Mouse (Mus musculus): ENCODE data around the gene Myo5c. TPM values are rescaled to one million over a fixed set of nuclear protein-coding genes. Genes with fewer than 3 reads are reported as not detected.

The Myo5c gene
- total and polyA plus RNA-seq, 2 experiments from 2014 or later = 0.22 to 0.62 TPM

DNA sequence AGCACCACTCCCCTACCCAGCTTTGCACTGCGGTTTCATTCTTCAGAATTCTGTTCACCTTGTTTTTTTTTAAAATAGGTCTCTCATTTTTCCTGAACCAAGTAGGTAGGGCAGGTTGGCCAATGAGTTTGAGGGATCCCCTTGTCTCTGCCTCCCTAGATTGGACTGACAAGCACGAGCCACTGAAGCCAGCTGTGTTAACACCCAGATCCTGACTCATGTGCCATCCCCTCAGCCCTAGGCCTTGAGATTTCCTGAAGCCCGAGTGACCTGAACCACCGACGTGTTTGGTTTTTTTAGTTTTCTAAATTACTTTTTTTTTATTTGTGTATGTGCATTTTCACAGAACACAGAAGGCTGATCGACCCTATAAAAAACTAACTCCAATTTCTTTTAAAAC lies 85.0 kb downstream of the Myo5c start:
- Histone ChIP-seq H3K36me3 (ENCODE audit: insufficient read depth, low read length) (peaks cover under 1% of the 10 kb centered on the region; the same call in 1 of the 2 replicates), H3K27me3 (ENCODE audit: insufficient read depth, low read length) (no peaks in the 10 kb centered on the region), H3K27ac (ENCODE audit: low read depth, low read length) (no peak overlapping the region), H3K9ac (replicated peaks; ENCODE audit: low read length, poor library complexity, severe bottlenecking) (no peak overlapping the region), H3K4me2 (ENCODE audit: low read depth, low read length, poor library complexity, severe bottlenecking) (no peak overlapping the region), H3K9me3 (ENCODE audit: low read length) (no peaks in the 10 kb centered on the region), H3K4me3 (ENCODE audit: low read depth, low read length) (no peak overlapping the region), H3K4me1 (ENCODE audit: insufficient read depth, low read length) (peaks cover 9% of the 10 kb centered on the region)
- DNase-seq (ENCODE audit: low spot score) = no peak
- WGBS = 91% methylated on average over 6 of the region's 6 CpGs
- no peak for TF ChIP-seq CTCF (IDR thresholded peaks at IDR 0.05)
- ATAC-seq (ENCODE audit: low FRiP score) = no peak

DNA sequence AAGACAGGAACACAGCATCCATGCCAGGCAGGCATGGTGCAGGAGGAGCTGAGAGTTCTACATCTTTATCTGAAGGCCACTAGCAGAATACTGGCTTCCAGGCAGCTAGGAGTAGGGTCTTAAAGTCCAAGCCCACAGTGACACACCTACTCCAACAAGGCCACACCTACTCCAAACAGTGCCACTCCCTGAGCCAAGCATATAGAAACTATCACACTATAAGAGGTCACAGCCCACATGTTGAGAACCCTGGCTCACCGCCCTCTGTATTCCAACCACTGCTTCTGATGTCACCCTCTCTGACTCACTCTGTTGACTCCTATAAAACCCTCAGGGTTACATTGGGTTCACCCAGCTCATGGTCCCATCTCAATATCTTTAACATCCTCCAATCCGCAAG lies 86.4 kb downstream of the Myo5c start:
- no peak for ATAC-seq (ENCODE audit: low FRiP score)
- 98% methylated on average over 2 of the region's 2 CpGs for WGBS

GRCm38 (mm10) chr9:75319365-75319764 lies 87.5 kb downstream of the Myo5c start:
- no peak overlapping the region for H3K4me3 ChIP-seq (ENCODE audit: low read depth, low read length)
- H3K9ac ChIP-seq (replicated peaks; ENCODE audit: low read length, poor library complexity, severe bottlenecking) = no peak overlapping the region
- DNase-seq (ENCODE audit: low spot score) = peak; percentile 48
- ATAC-seq (ENCODE audit: low FRiP score) = no peak
- 78% methylated on average over 3 of the region's 3 CpGs for WGBS
- H3K27ac ChIP-seq (ENCODE audit: low read depth, low read length) = no peak overlapping the region
- TF ChIP-seq CTCF (IDR thresholded peaks at IDR 0.05) = peak; percentile 54
- H3K27me3 ChIP-seq (ENCODE audit: insufficient read depth, low read length) = no peaks in the 10 kb centered on the region
- H3K4me1 ChIP-seq (ENCODE audit: insufficient read depth, low read length) = peaks cover 9% of the 10 kb centered on the region
- H3K9me3 ChIP-seq (ENCODE audit: low read length) = no peaks in the 10 kb centered on the region
- H3K36me3 ChIP-seq (ENCODE audit: insufficient read depth, low read length) = peaks cover 3% of the 10 kb centered on the region; the same call in 1 of the 2 replicates
- H3K4me2 ChIP-seq (ENCODE audit: low read depth, low read length, poor library complexity, severe bottlenecking) = no peak overlapping the region

More for the DNA sequence above, 86.4 kb downstream of the Myo5c start:
- Histone ChIP-seq H3K27ac (ENCODE audit: low read depth, low read length) (no peak overlapping the region), H3K4me1 (ENCODE audit: insufficient read depth, low read length) (peaks cover 9% of the 10 kb centered on the region), H3K27me3 (ENCODE audit: insufficient read depth, low read length) (no peaks in the 10 kb centered on the region), H3K9ac (replicated peaks; ENCODE audit: low read length, poor library complexity, severe bottlenecking) (no peak overlapping the region), H3K4me2 (ENCODE audit: low read depth, low read length, poor library complexity, severe bottlenecking) (no peak overlapping the region), H3K9me3 (ENCODE audit: low read length) (no peaks in the 10 kb centered on the region), H3K4me3 (ENCODE audit: low read depth, low read length) (no peak overlapping the region), H3K36me3 (ENCODE audit: insufficient read depth, low read length) (peaks cover 3% of the 10 kb centered on the region; the same call in 1 of the 2 replicates)
- no peak for DNase-seq (ENCODE audit: low spot score)
- no peak for TF ChIP-seq CTCF (IDR thresholded peaks at IDR 0.05)

GRCm38 (mm10) chr9:75322099-75322885 lies 90.5 kb downstream of the Myo5c start:
- no peaks in the 10 kb centered on the region for H3K4me1 ChIP-seq (ENCODE audit: insufficient read depth, low read length)
- no peak for ATAC-seq (ENCODE audit: low FRiP score)
- no peak overlapping the region for H3K27ac ChIP-seq (ENCODE audit: low read depth, low read length)
- H3K27me3 ChIP-seq (ENCODE audit: insufficient read depth, low read length) = no peaks in the 10 kb centered on the region
- no peak overlapping the region for H3K9ac ChIP-seq (replicated peaks; ENCODE audit: low read length, poor library complexity, severe bottlenecking)
- H3K4me2 ChIP-seq (ENCODE audit: low read depth, low read length, poor library complexity, severe bottlenecking) = no peak overlapping the region
- H3K36me3 ChIP-seq (ENCODE audit: insufficient read depth, low read length) = peaks cover 13% of the 10 kb centered on the region
- H3K4me3 ChIP-seq (ENCODE audit: low read depth, low read length) = no peak overlapping the region
- 88% methylated on average over 13 of the region's 13 CpGs for WGBS
- TF ChIP-seq CTCF (IDR thresholded peaks at IDR 0.05) = no peak
- H3K9me3 ChIP-seq (ENCODE audit: low read length) = no peaks in the 10 kb centered on the region
- no peak for DNase-seq (ENCODE audit: low spot score)

DNA sequence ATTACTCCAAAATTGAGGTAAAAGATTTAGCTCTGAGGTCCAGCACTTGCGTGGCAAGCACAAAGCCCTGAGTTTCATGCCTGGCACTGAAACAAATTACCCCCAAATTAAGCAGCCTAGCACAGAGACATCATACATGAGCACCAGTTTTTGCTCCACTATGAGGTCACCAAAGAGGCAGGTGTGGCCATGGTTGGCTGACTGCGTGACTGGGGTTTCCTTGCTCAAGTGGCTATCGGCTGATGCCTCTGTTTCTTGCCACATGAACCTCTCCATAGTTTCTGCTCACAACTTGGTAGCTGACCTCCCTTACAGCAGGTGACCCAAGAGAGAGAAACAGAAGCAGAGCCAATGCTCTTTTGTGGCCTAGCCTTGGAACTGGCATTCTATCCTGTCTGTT lies 96.2 kb downstream of the Myo5c start:
- WGBS = 96% methylated on average over 3 of the region's 3 CpGs
- Histone ChIP-seq H3K27me3 (ENCODE audit: insufficient read depth, low read length) (no peaks in the 10 kb centered on the region), H3K4me3 (ENCODE audit: low read depth, low read length) (no peak overlapping the region), H3K27ac (ENCODE audit: low read depth, low read length) (no peak overlapping the region), H3K4me1 (ENCODE audit: insufficient read depth, low read length) (no peaks in the 10 kb centered on the region), H3K9ac (replicated peaks; ENCODE audit: low read length, poor library complexity, severe bottlenecking) (no peak overlapping the region), H3K9me3 (ENCODE audit: low read length) (no peaks in the 10 kb centered on the region), H3K36me3 (ENCODE audit: insufficient read depth, low read length) (peaks cover 25% of the 10 kb centered on the region), H3K4me2 (ENCODE audit: low read depth, low read length, poor library complexity, severe bottlenecking) (no peak overlapping the region)
- no peak for DNase-seq (ENCODE audit: low spot score)
- no peak for ATAC-seq (ENCODE audit: low FRiP score)
- TF ChIP-seq CTCF (IDR thresholded peaks at IDR 0.05) = no peak

DNA sequence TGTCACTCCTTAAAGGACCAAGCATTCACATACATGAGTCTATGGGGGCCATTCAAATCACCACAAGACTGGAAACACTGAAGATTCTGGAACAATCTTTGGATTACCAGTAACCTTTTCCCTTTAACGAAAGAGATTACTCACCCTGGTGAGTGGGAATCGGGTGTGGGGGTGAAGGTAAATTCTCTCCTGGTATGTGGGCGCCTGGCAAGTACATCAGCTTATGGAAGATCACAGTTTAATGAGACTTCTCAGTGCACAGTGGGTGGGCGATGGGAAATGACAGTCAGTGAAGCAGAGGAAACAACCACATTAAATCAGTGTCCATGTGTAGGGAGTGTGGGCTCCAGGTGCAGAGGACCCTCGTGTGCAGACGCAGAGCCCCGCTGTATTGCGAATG lies 99.0 kb downstream of the Myo5c start:
- Histone ChIP-seq H3K27me3 (ENCODE audit: insufficient read depth, low read length) (no peaks in the 10 kb centered on the region), H3K4me1 (ENCODE audit: insufficient read depth, low read length) (no peaks in the 10 kb centered on the region), H3K4me2 (ENCODE audit: low read depth, low read length, poor library complexity, severe bottlenecking) (no peak overlapping the region), H3K4me3 (ENCODE audit: low read depth, low read length) (no peak overlapping the region), H3K27ac (ENCODE audit: low read depth, low read length) (no peak overlapping the region), H3K36me3 (ENCODE audit: insufficient read depth, low read length) (peaks cover 41% of the 10 kb centered on the region), H3K9ac (replicated peaks; ENCODE audit: low read length, poor library complexity, severe bottlenecking) (no peak overlapping the region), H3K9me3 (ENCODE audit: low read length) (no peaks in the 10 kb centered on the region)
- TF ChIP-seq CTCF (IDR thresholded peaks at IDR 0.05) = no peak
- DNase-seq (ENCODE audit: low spot score) (no peak), ATAC-seq (ENCODE audit: low FRiP score) (no peak)
- 88% methylated on average over 8 of the region's 8 CpGs for WGBS

All from midbrain, postnatal 0 days (tissue).